Mouse (Mus musculus): ENCODE measurements at regions not wholly inside any gene's neighbourhood (a gene's known extent, or its start where the extent isn't known, plus 50 kb on each side); places are given as distances from the start of the nearest gene placed in this dataset.

- DNase-seq (ENCODE audit: low spot score in 2 of 2): no peak
Measured at GRCm38 (mm10) chr1:35971435-35972189, 96.6 kb upstream of the Hs6st1 start.

GRCm38 (mm10) chr1:35972190-35972584 is 96.0 kb upstream of the Hs6st1 start:
- no peak for DNase-seq (ENCODE audit: low spot score in 2 of 2)

GRCm38 (mm10) chr1:35973386-35973785 is 94.8 kb upstream of the Hs6st1 start:
- peak; percentile 2 to 9 for DNase-seq (ENCODE audit: low spot score in 2 of 2)

- DNase-seq (ENCODE audit: low spot score in 2 of 2): no peak
Measured at GRCm38 (mm10) chr1:35975611-35976208, 92.5 kb upstream of the Hs6st1 start.

- DNase-seq (ENCODE audit: low spot score in 2 of 2): no peak
Measured at GRCm38 (mm10) chr1:35976528-35976927, 91.7 kb upstream of the Hs6st1 start.

- no peak for DNase-seq (ENCODE audit: low spot score in 2 of 2)
Measured at GRCm38 (mm10) chr1:35978116-35978515, 90.1 kb upstream of the Hs6st1 start.

GRCm38 (mm10) chr1:35978766-35979165 is 89.4 kb upstream of the Hs6st1 start:
- no peak for DNase-seq (ENCODE audit: low spot score in 2 of 2)

- no peak for DNase-seq (ENCODE audit: low spot score in 2 of 2)
Measured at GRCm38 (mm10) chr1:35981226-35981625, 87.0 kb upstream of the Hs6st1 start.

GRCm38 (mm10) chr1:35983361-35983760 is 84.8 kb upstream of the Hs6st1 start:
- DNase-seq (ENCODE audit: low spot score in 2 of 2): no peak

- DNase-seq (ENCODE audit: low spot score in 2 of 2): no peak
Measured at GRCm38 (mm10) chr1:35985318-35985717, 82.9 kb upstream of the Hs6st1 start.

GRCm38 (mm10) chr1:35986666-35987065 is 81.5 kb upstream of the Hs6st1 start:
- no peak for DNase-seq (ENCODE audit: low spot score in 2 of 2)

- no peak for DNase-seq (ENCODE audit: low spot score in 2 of 2)
Measured at GRCm38 (mm10) chr1:35992227-35992909, 75.8 kb upstream of the Hs6st1 start.

GRCm38 (mm10) chr1:35992937-35993336 is 75.3 kb upstream of the Hs6st1 start:
- DNase-seq (ENCODE audit: low spot score in 2 of 2): no peak

- DNase-seq (ENCODE audit: low spot score in 2 of 2): no peak
Measured at GRCm38 (mm10) chr1:35995691-35996090, 72.5 kb upstream of the Hs6st1 start.

- no peak for DNase-seq (ENCODE audit: low spot score in 2 of 2)
Measured at GRCm38 (mm10) chr1:36001319-36001718, 66.9 kb upstream of the Hs6st1 start.

GRCm38 (mm10) chr1:36001821-36002220 is 66.4 kb upstream of the Hs6st1 start:
- DNase-seq (ENCODE audit: low spot score in 2 of 2): no peak

- DNase-seq (ENCODE audit: low spot score in 2 of 2): no peak
Measured at GRCm38 (mm10) chr1:36003592-36003991, 64.6 kb upstream of the Hs6st1 start.

- DNase-seq (ENCODE audit: low spot score in 2 of 2): no peak
Measured at GRCm38 (mm10) chr1:36008598-36008997, 59.6 kb upstream of the Hs6st1 start.

- DNase-seq (ENCODE audit: low spot score in 2 of 2): no peak
Measured at GRCm38 (mm10) chr1:36009010-36009619, 59.1 kb upstream of the Hs6st1 start.

GRCm38 (mm10) chr1:36010151-36010550 is 58.0 kb upstream of the Hs6st1 start:
- DNase-seq (ENCODE audit: low spot score in 2 of 2): no peak

- no peak for DNase-seq (ENCODE audit: low spot score in 2 of 2)
Measured at GRCm38 (mm10) chr1:36010834-36011233, 57.4 kb upstream of the Hs6st1 start.

- DNase-seq (ENCODE audit: low spot score in 2 of 2): no peak
Measured at GRCm38 (mm10) chr1:36012081-36012765, 56.0 kb upstream of the Hs6st1 start.
